ENCODE assay signal across 8 mouse cellular contexts in the genomic region with DNA sequence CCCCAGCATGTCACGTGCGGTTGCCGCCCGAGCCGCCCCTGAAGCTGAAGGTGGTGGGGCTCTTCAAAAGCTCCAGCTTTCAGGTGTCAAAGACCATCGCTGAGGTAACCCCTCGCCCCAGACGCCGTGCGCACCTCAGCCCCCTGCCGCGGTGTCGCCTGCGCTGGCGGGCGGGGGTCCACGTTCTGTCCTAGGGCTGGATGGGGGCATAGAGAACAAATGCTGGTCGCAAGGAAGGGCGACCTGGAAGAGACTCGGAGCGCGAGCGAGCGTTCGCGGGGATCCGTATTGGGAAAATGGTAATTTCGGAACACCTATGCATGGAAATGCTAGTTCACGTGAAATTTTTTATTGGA. TPM values are rescaled to one million over a fixed set of nuclear protein-coding genes. Genes with fewer than 3 reads are reported as not detected.
DNase-seq lines count a peak whose midpoint lies in the region; ATAC-seq and TF ChIP-seq lines count a peak whose summit lies in the region.

No protein-coding gene starts in this region.

- peak overlapping the region; percentile 87 for H3K4me3 ChIP-seq in liver, adult 2 months (ENCODE audit: insufficient read depth, low read depth, low read length)
- H3K4me3 ChIP-seq in embryonic facial prominence, embryonic 14.5 days (ENCODE audit: low read depth, low read length): peak overlapping the region; percentile 63
- H3K4me3 ChIP-seq in intestine, embryonic 16.5 days (ENCODE audit: low read length): peak overlapping the region; percentile 74
- peak overlapping the region; percentile 61 for H3K4me3 ChIP-seq in neural tube, embryonic 13.5 days

- no peak for DNase-seq in liver, adult 2 months (ENCODE audit: extremely low read depth, low read depth, low spot score)
- no peak for DNase-seq in liver
- no peak for DNase-seq in embryonic facial prominence, embryonic 14.5 days (ENCODE audit: low spot score)
- no peak for DNase-seq in thymus, postnatal 25 days
- DNase-seq in frontal cortex, postnatal 14 days (ENCODE audit: low spot score in 2 of 2): no peak
- no peak for DNase-seq in Muller cell, postnatal 12 days (ENCODE audit: inconsistent ontology term)

- peaks cover 3% of the 10 kb centered on the region; the same call in 1 of the 2 replicates for H3K79me2 ChIP-seq in liver, adult 2 months (ENCODE audit: control insufficient read depth, insufficient read depth, low read length)

- H3K36me3 ChIP-seq in liver, adult 2 months (ENCODE audit: control insufficient read depth, insufficient read depth, low read length): peaks cover 7% of the 10 kb centered on the region
- H3K36me3 ChIP-seq in embryonic facial prominence, embryonic 14.5 days (ENCODE audit: control insufficient read depth, insufficient read depth, low read length): peaks cover 28% of the 10 kb centered on the region
- H3K36me3 ChIP-seq in intestine, embryonic 16.5 days (ENCODE audit: control insufficient read depth, insufficient read depth, low read length): peaks cover 11% of the 10 kb centered on the region
- H3K36me3 ChIP-seq in neural tube, embryonic 13.5 days: peaks cover 26% of the 10 kb centered on the region

- peak overlapping the region; percentile 75 for H3K9ac ChIP-seq in liver, adult 2 months (ENCODE audit: low read depth, low read length)
- peak overlapping the region; percentile 76 for H3K9ac ChIP-seq in embryonic facial prominence, embryonic 14.5 days (ENCODE audit: low read depth, low read length)
- peak overlapping the region; percentile 84 for H3K9ac ChIP-seq in intestine, embryonic 16.5 days (ENCODE audit: low read depth, low read length)
- H3K9ac ChIP-seq in neural tube, embryonic 13.5 days: peak overlapping the region; percentile 77

- ATAC-seq in embryonic facial prominence, embryonic 14.5 days (ENCODE audit: low read depth): peak; percentile 24
- ATAC-seq in intestine, embryonic 16.5 days: no peak; the same call in 1 of the 2 replicates
- ATAC-seq in neural tube, embryonic 13.5 days (ENCODE audit: low read depth): peak; percentile 66

- no peak for TF ChIP-seq POLR2A in liver, adult 2 months (IDR thresholded peaks at IDR 0.05; ENCODE audit: extremely low read depth, insufficient read depth, low read length)

- H3K27ac ChIP-seq in liver, adult 2 months (replicated peaks; ENCODE audit: insufficient read depth, low read depth, low read length): no peak overlapping the region
- H3K27ac ChIP-seq in embryonic facial prominence, embryonic 14.5 days (replicated peaks; ENCODE audit: low read depth, low read length): no peak overlapping the region
- no peak overlapping the region for H3K27ac ChIP-seq in intestine, embryonic 16.5 days (ENCODE audit: low read length)
- no peak overlapping the region for H3K27ac ChIP-seq in neural tube, embryonic 13.5 days (replicated peaks)

- under 1% methylated on average over 29 of the region's 29 CpGs for WGBS in liver, adult 2 months
- WGBS in embryonic facial prominence, embryonic 14.5 days: under 1% methylated on average over 27 of the region's 29 CpGs
- WGBS in intestine, embryonic 16.5 days: under 1% methylated on average over 29 of the region's 29 CpGs
- under 1% methylated on average over 29 of the region's 29 CpGs for WGBS in neural tube, embryonic 13.5 days

- H3K4me1 ChIP-seq in liver, adult 2 months (ENCODE audit: control insufficient read depth, insufficient read depth, low read length): peaks cover 14% of the 10 kb centered on the region
- peaks cover 12% of the 10 kb centered on the region for H3K4me1 ChIP-seq in embryonic facial prominence, embryonic 14.5 days (ENCODE audit: control insufficient read depth, insufficient read depth, low read length)
- H3K4me1 ChIP-seq in intestine, embryonic 16.5 days (ENCODE audit: control insufficient read depth, insufficient read depth, low read length): peaks cover 18% of the 10 kb centered on the region; the same call in 1 of the 2 replicates
- H3K4me1 ChIP-seq in neural tube, embryonic 13.5 days (replicated peaks): peaks cover 22% of the 10 kb centered on the region

- H3K9me3 ChIP-seq in embryonic facial prominence, embryonic 14.5 days (ENCODE audit: control insufficient read depth, low read length): no peaks in the 10 kb centered on the region
- H3K9me3 ChIP-seq in intestine, embryonic 16.5 days (ENCODE audit: control insufficient read depth, low read length): no peaks in the 10 kb centered on the region
- no peaks in the 10 kb centered on the region for H3K9me3 ChIP-seq in neural tube, embryonic 13.5 days

- H3K27me3 ChIP-seq in liver, adult 2 months (ENCODE audit: control insufficient read depth, insufficient read depth, low read length): no peaks in the 10 kb centered on the region
- H3K27me3 ChIP-seq in embryonic facial prominence, embryonic 14.5 days (replicated peaks; ENCODE audit: control insufficient read depth, insufficient read depth, low read length): no peaks in the 10 kb centered on the region
- no peaks in the 10 kb centered on the region for H3K27me3 ChIP-seq in intestine, embryonic 16.5 days (replicated peaks; ENCODE audit: control insufficient read depth, insufficient read depth, low read length)
- H3K27me3 ChIP-seq in neural tube, embryonic 13.5 days: no peaks in the 10 kb centered on the region; the same call in 1 of the 2 replicates

- no peak for TF ChIP-seq CTCF in liver, adult 2 months (IDR thresholded peaks at IDR 0.05; ENCODE audit: low read depth, low read length)

- peak overlapping the region; percentile 98 for H3K4me2 ChIP-seq in embryonic facial prominence, embryonic 14.5 days (ENCODE audit: low read depth, low read length)
- H3K4me2 ChIP-seq in intestine, embryonic 16.5 days (ENCODE audit: low read depth, low read length): peak overlapping the region; percentile 96
- peak overlapping the region; percentile 96 for H3K4me2 ChIP-seq in neural tube, embryonic 13.5 days

RNA-seq across cellular contexts. Expression of gene Ppil6, which starts 0.3 kb away (rescaled TPM):
- total RNA-seq in liver, adult 2 months (2014; rRNA removed): 0.94 and 1.1 TPM in 2 replicates
- 0.09 and 0.26 TPM in 2 replicates for polyA plus RNA-seq in liver, adult 2 months (2012; rRNA removed)
- 1.6 and 2.0 TPM in 2 replicates for polyA plus RNA-seq in embryonic facial prominence, embryonic 14.5 days (2014; fragmentation: Nextera tagmentation; extraction: Ambion mirVana)
- polyA plus RNA-seq in intestine, embryonic 16.5 days (2015; fragmentation: Nextera tagmentation; extraction: Ambion mirVana): 0.36 and 0.93 TPM in 2 replicates
- polyA plus RNA-seq in neural tube, embryonic 13.5 days (2015; fragmentation: Nextera tagmentation; extraction: Ambion mirVana): 1.9 and 2.3 TPM in 2 replicates

RNA-seq across cellular contexts. Expression of gene Smpd2, which starts 0.3 kb away (rescaled TPM):
- total RNA-seq in liver, adult 2 months (2014; rRNA removed): 29.3 and 30.8 TPM in 2 replicates
- 47.6 and 51.5 TPM in 2 replicates for polyA plus RNA-seq in liver, adult 2 months (2012; rRNA removed)
- polyA plus RNA-seq in embryonic facial prominence, embryonic 14.5 days (2014; fragmentation: Nextera tagmentation; extraction: Ambion mirVana): 36.0 and 43.9 TPM in 2 replicates
- 62.7 and 68.9 TPM in 2 replicates for polyA plus RNA-seq in intestine, embryonic 16.5 days (2015; fragmentation: Nextera tagmentation; extraction: Ambion mirVana)
- 28.4 and 33.8 TPM in 2 replicates for polyA plus RNA-seq in neural tube, embryonic 13.5 days (2015; fragmentation: Nextera tagmentation; extraction: Ambion mirVana)

RNA-seq across cellular contexts. Expression of gene Mical1, which starts 14.4 kb away (rescaled TPM):
- total RNA-seq in liver, adult 2 months (2014; rRNA removed): 0.55 and 0.94 TPM in 2 replicates
- 0.82 and 3.7 TPM in 2 replicates for polyA plus RNA-seq in liver, adult 2 months (2012; rRNA removed)
- polyA plus RNA-seq in embryonic facial prominence, embryonic 14.5 days (2014; fragmentation: Nextera tagmentation; extraction: Ambion mirVana): 26.4 and 31.4 TPM in 2 replicates
- 23.8 and 28.4 TPM in 2 replicates for polyA plus RNA-seq in intestine, embryonic 16.5 days (2015; fragmentation: Nextera tagmentation; extraction: Ambion mirVana)
- polyA plus RNA-seq in neural tube, embryonic 13.5 days (2015; fragmentation: Nextera tagmentation; extraction: Ambion mirVana): 35.3 and 36.0 TPM in 2 replicates

RNA-seq across cellular contexts. Expression of gene Cd164, which starts 28.7 kb away (rescaled TPM):
- total RNA-seq in liver, adult 2 months (2014; rRNA removed): 139 and 155 TPM in 2 replicates
- polyA plus RNA-seq in liver, adult 2 months (2012; rRNA removed): 161 and 182 TPM in 2 replicates
- 230 and 234 TPM in 2 replicates for polyA plus RNA-seq in embryonic facial prominence, embryonic 14.5 days (2014; fragmentation: Nextera tagmentation; extraction: Ambion mirVana)
- polyA plus RNA-seq in intestine, embryonic 16.5 days (2015; fragmentation: Nextera tagmentation; extraction: Ambion mirVana): 186 and 195 TPM in 2 replicates
- polyA plus RNA-seq in neural tube, embryonic 13.5 days (2015; fragmentation: Nextera tagmentation; extraction: Ambion mirVana): 63.5 and 71.8 TPM in 2 replicates

RNA-seq across cellular contexts. Expression of gene Zbtb24, which starts 40.3 kb away (rescaled TPM):
- total RNA-seq in liver, adult 2 months (2014; rRNA removed): 10.6 and 11.1 TPM in 2 replicates
- 7.6 and 10.5 TPM in 2 replicates for polyA plus RNA-seq in liver, adult 2 months (2012; rRNA removed)
- 15.4 and 16.6 TPM in 2 replicates for polyA plus RNA-seq in embryonic facial prominence, embryonic 14.5 days (2014; fragmentation: Nextera tagmentation; extraction: Ambion mirVana)
- polyA plus RNA-seq in intestine, embryonic 16.5 days (2015; fragmentation: Nextera tagmentation; extraction: Ambion mirVana): 15.4 and 15.6 TPM in 2 replicates
- 19.3 and 21.6 TPM in 2 replicates for polyA plus RNA-seq in neural tube, embryonic 13.5 days (2015; fragmentation: Nextera tagmentation; extraction: Ambion mirVana)
